Mouse (Mus musculus) skeletal muscle tissue, adult 2 months (tissue): Measurements from ENCODE around the gene Prpf38b.

ENCODE experiments used
- DNase-seq: peaks from one replicate; pipeline ENCODE4 v3.0.0-alpha.2; 2012; ENCODE audit warnings: low read depth, low spot score

Gene Prpf38b

DNA sequence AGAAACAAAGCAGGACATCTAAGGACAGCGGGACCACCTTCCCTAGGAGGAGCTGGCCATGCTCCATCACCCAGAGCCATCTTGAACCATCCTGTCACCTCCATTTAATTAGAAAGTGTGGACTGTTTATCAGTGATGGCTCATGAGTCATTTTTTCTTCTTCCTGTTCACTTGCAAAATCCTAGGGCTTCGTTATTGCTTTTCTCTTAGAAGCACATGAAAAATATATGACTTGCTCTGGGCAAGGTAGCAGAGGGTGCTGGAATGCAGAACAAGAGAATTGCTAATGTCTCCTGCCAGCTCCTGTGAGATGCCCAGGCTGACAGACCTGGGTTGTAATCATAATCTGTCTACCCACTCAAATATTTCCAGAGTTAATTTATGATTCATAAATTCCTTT lies 50.7 kb downstream of the Prpf38b start:
- no peak for DNase-seq

GRCm38 (mm10) chr3:108858231-108858770 lies 53.2 kb downstream of the Prpf38b start:
- DNase-seq, result no peak

GRCm38 (mm10) chr3:108857714-108858113 lies 53.8 kb downstream of the Prpf38b start:
- no peak for DNase-seq

DNA sequence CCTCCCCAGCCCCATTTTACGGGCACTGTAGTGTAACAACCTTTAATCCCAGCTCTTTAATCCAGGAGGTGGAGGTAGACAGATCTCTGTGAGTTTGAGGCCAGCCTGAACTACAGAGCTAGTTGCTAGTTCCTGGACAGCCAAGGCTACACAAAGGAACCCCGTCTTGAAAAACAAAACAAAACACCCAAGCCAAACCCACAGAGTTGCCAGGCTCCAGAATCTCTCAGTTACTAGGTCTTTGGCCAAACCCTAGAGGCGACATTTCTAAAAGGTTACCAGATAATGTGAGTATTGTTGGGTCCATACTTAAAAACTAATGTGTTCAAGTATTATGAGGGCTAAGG lies 54.4 kb downstream of the Prpf38b start:
- no peak for DNase-seq

GRCm38 (mm10) chr3:108856386-108857123 lies 55.0 kb downstream of the Prpf38b start:
- no peak for DNase-seq

DNA sequence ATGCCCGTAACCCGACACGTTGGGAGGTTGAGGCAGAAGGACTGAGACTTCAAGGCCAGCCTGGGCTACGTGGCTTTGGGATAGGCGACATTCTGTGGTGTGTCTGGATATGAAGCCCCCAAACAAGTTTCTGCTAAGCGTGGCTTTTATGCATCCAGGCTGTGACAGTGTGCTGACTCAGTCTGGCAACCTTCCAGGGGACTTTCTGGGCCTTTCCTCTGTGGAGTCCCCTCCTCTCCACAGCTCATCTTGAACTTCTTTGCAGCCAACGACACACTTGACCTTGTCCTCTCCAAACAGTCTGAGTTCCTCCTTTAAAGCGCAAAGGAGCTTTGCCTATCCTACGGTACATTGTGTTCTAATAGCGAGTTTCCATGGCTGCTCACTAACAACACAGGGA lies 55.7 kb downstream of the Prpf38b start:
- peak; percentile 75 for DNase-seq

GRCm38 (mm10) chr3:108855371-108855770 lies 56.2 kb downstream of the Prpf38b start:
- DNase-seq, result peak; percentile 75

- no peak for DNase-seq
Measured at GRCm38 (mm10) chr3:108853266-108853665, 58.3 kb downstream of the Prpf38b start.
